Mouse (Mus musculus): ENCODE results near the gene Tmub2. TPM values are rescaled to one million over a fixed set of nuclear protein-coding genes. Genes with fewer than 3 reads are reported as not detected.

Tmub2 gene
- polyA plus RNA-seq, 1 experiment from 2014 or later, result 83.4 TPM

DNA sequence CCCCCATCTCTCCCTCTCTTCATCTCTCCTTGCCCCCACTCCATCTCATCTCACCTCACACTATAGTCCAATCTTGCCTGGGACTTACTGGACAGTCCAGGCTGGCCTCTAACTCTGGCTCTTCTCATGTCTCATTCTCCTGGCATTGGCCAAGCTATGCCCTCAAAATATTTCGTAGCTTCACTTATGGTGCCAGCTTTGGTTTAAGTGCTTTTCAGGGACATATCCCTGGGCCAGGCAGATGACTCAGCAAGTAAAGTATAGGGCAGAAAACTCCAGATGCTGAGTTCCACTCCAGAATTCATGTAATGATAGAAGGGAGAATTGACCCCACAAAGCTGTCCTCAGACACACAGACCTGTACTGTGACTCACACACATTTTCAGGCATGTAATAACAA lies 51.5 kb downstream of the Tmub2 start:
- no peak overlapping the region for H3K4me2 ChIP-seq (replicated peaks)
- WGBS, result 89% methylated on average over 1 of the region's 1 CpGs
- H3K4me3 ChIP-seq (replicated peaks), result no peak overlapping the region
- H3K27me3 ChIP-seq, result no peaks in the 10 kb centered on the region
- H3K27ac ChIP-seq, result no peak overlapping the region
- no peaks in the 10 kb centered on the region for H3K36me3 ChIP-seq
- H3K4me1 ChIP-seq (replicated peaks), result peaks cover 7% of the 10 kb centered on the region; the same call in 1 of the 2 replicates
- no peak for ATAC-seq
- H3K9ac ChIP-seq (replicated peaks), result no peak overlapping the region
- no peaks in the 10 kb centered on the region for H3K9me3 ChIP-seq

DNA sequence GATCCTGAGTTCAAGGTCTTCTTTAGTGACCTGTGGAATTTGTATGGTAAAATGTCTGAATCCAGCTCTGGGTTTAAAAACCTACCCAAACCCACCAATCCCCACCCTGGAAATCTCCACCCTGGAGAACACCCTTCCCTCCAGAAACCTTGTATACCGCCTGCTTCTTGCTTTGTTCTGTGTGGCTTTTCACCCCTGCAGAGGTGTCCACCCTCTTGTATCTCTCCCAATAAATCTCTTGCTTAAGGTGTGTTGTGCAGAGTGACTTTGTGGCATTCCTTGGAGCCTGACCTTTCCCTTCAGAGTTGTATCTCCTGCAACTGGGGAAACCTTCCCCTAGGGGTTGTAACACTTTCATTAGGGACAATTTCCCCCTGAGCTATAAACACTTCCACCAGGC lies 53.2 kb downstream of the Tmub2 start:
- H3K4me1 ChIP-seq (replicated peaks), result peaks cover 7% of the 10 kb centered on the region
- ATAC-seq, result no peak
- 84% methylated on average over 1 of the region's 1 CpGs for WGBS

DNA sequence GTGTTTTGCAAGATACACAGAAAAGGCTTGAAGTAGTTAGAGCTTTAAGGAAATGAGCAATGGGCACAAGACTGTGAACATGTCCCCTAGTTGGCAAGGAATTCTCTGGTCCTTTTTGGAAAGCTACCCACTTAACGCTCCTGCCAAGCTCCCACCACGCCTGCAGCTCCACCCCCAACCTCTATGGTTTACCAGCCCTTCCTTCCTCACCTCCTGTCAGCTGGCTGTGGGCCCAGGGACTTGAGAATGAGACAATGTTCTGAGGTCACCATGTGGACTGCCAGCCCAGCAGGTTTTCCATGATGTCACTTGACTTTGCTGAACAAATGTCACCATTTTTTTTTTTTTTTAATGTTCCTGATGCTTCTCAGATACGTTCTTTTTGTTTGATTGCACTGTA lies 53.8 kb downstream of the Tmub2 start:
- Histone ChIP-seq H3K27me3 (no peaks in the 10 kb centered on the region), H3K36me3 (no peaks in the 10 kb centered on the region), H3K9ac (replicated peaks) (no peak overlapping the region), H3K4me1 (replicated peaks) (peaks cover 7% of the 10 kb centered on the region), H3K9me3 (no peaks in the 10 kb centered on the region), H3K4me2 (replicated peaks) (no peak overlapping the region), H3K4me3 (replicated peaks) (no peak overlapping the region), H3K27ac (no peak overlapping the region)
- 58% methylated on average over 3 of the region's 3 CpGs for WGBS
- no peak for ATAC-seq

More for the DNA sequence above, 53.2 kb downstream of the Tmub2 start:
- Histone ChIP-seq H3K4me3 (replicated peaks) (no peak overlapping the region), H3K27ac (no peak overlapping the region), H3K36me3 (no peaks in the 10 kb centered on the region), H3K9ac (replicated peaks) (no peak overlapping the region), H3K9me3 (no peaks in the 10 kb centered on the region), H3K27me3 (no peaks in the 10 kb centered on the region), H3K4me2 (replicated peaks) (no peak overlapping the region)

Other genes starting within 250 kb of the Tmub2 start
- gene Cd300lg, start 243.4 kb upstream of the Tmub2 start, polyA plus RNA-seq (2015; fragmentation: Nextera tagmentation; extraction: Ambion mirVana), result 0.32 and 0.40 TPM in 2 replicates
- gene Mpp2, start 196.4 kb upstream of the Tmub2 start, polyA plus RNA-seq (2015; fragmentation: Nextera tagmentation; extraction: Ambion mirVana), result 24.5 and 26.7 TPM in 2 replicates
- gene Ppy, start 183.6 kb upstream of the Tmub2 start, polyA plus RNA-seq (2015; fragmentation: Nextera tagmentation; extraction: Ambion mirVana), result not detected in 2 replicates
- gene Pyy, start 177.1 kb upstream of the Tmub2 start, polyA plus RNA-seq (2015; fragmentation: Nextera tagmentation; extraction: Ambion mirVana), result not detected in 2 replicates
- 0.09 TPM in 1 of 2 replicates, not detected in the other for gene Nags, start 139.4 kb upstream of the Tmub2 start, polyA plus RNA-seq (2015; fragmentation: Nextera tagmentation; extraction: Ambion mirVana)
- 40.5 and 42.5 TPM in 2 replicates for gene Tmem101, start 128.5 kb upstream of the Tmub2 start, polyA plus RNA-seq (2015; fragmentation: Nextera tagmentation; extraction: Ambion mirVana)
- 141 and 156 TPM in 2 replicates for gene Lsm12, start 99.6 kb upstream of the Tmub2 start, polyA plus RNA-seq (2015; fragmentation: Nextera tagmentation; extraction: Ambion mirVana)
- 31.4 and 32.9 TPM in 2 replicates for gene G6pc3, start 95.3 kb upstream of the Tmub2 start, polyA plus RNA-seq (2015; fragmentation: Nextera tagmentation; extraction: Ambion mirVana)
- 80.5 and 106 TPM in 2 replicates for gene Hdac5, start 54.8 kb upstream of the Tmub2 start, polyA plus RNA-seq (2015; fragmentation: Nextera tagmentation; extraction: Ambion mirVana)
- gene BC030867, start 36.0 kb upstream of the Tmub2 start, polyA plus RNA-seq (2015; fragmentation: Nextera tagmentation; extraction: Ambion mirVana), result 4.6 and 5.6 TPM in 2 replicates
- not detected in 2 replicates for gene Asb16, start 16.2 kb upstream of the Tmub2 start, polyA plus RNA-seq (2015; fragmentation: Nextera tagmentation; extraction: Ambion mirVana)
- 28.4 and 30.1 TPM in 2 replicates for gene Atxn7l3, start 11.7 kb downstream of the Tmub2 start, polyA plus RNA-seq (2015; fragmentation: Nextera tagmentation; extraction: Ambion mirVana)
- 85.2 and 90.3 TPM in 2 replicates for gene Ubtf, start 34.8 kb downstream of the Tmub2 start, polyA plus RNA-seq (2015; fragmentation: Nextera tagmentation; extraction: Ambion mirVana)
- gene Slc4a1, start 81.3 kb downstream of the Tmub2 start, polyA plus RNA-seq (2015; fragmentation: Nextera tagmentation; extraction: Ambion mirVana), result 4.3 and 4.8 TPM in 2 replicates
- gene Rundc3a, start 108.5 kb downstream of the Tmub2 start, polyA plus RNA-seq (2015; fragmentation: Nextera tagmentation; extraction: Ambion mirVana), result 131 and 153 TPM in 2 replicates
- 141 and 154 TPM in 2 replicates for gene Slc25a39, start 123.0 kb downstream of the Tmub2 start, polyA plus RNA-seq (2015; fragmentation: Nextera tagmentation; extraction: Ambion mirVana)
- 57.4 and 61.8 TPM in 2 replicates for gene Grn, start 145.4 kb downstream of the Tmub2 start, polyA plus RNA-seq (2015; fragmentation: Nextera tagmentation; extraction: Ambion mirVana)
- gene Fam171a2, start 162.8 kb downstream of the Tmub2 start, polyA plus RNA-seq (2015; fragmentation: Nextera tagmentation; extraction: Ambion mirVana), result 10.9 and 18.4 TPM in 2 replicates
- 4.9 and 6.0 TPM in 2 replicates for gene Itga2b, start 185.2 kb downstream of the Tmub2 start, polyA plus RNA-seq (2015; fragmentation: Nextera tagmentation; extraction: Ambion mirVana)